Mouse (Mus musculus) thymus, adult 2 months (tissue): ENCODE results near the gene Tert.

Experiments
- CTCF ChIP-seq: fragments of 200-500 bp; IDR thresholded peaks from 2 replicates; pipeline ENCODE4 v1.5.1; 2012; ENCODE audit warnings: mild to moderate bottlenecking, control low read depth, low read length, moderate library complexity, borderline replicate concordance; ENCODE audit not compliant: control insufficient read depth, poor library complexity, insufficient read depth; ENCODE audit errors: extremely low read depth
- POLR2A ChIP-seq: fragments of 200-500 bp; IDR thresholded peaks from 2 replicates; pipeline ENCODE4 v1.6.1; 2012; ENCODE audit warnings: mild to moderate bottlenecking, low read length, control low read depth, moderate library complexity; ENCODE audit not compliant: control insufficient read depth, poor library complexity, insufficient read depth; ENCODE audit errors: extremely low read depth

DNA sequence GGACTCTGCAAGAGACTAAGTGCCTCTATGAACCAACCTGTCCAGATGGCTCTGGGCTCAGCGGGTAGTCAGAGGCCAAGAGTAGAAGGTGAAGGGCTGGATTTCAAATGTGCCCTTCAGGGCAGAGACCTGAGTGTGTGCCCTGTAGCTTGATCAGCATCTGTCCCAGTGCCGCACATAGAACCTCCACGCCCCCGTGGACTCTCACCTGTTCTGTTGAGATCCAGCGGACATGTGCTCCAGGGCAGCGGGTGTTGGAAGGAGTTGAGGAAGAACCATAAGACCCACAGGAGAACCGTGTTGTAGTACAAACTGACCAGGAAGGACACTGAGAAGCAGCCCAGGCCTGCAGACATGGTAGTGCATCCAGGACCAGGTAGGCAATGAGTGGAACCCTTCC, 48.5 kb downstream of the Tert start:
- no peak for TF ChIP-seq POLR2A
- TF ChIP-seq CTCF, result no peak
